Mouse (Mus musculus) C2C12 (cell line): ENCODE measurements around the gene Wdr35.

Experiments used
- CTCF ChIP-seq: IDR thresholded peaks from one replicate; pipeline ENCODE4 v1.5.1; 2011; ENCODE audit not compliant: control insufficient read depth, insufficient read depth, insufficient read length
- FOSL1 ChIP-seq: IDR thresholded peaks from one replicate; pipeline ENCODE4 v1.8.0; 2011; ENCODE audit warnings: mild to moderate bottlenecking, low read length; ENCODE audit not compliant: poor library complexity, insufficient read depth, severe bottlenecking
- MAX ChIP-seq: IDR thresholded peaks from one replicate; pipeline ENCODE4 v1.6.1; 2011; ENCODE audit warnings: mild to moderate bottlenecking, control low read depth
- MYOD1 ChIP-seq: IDR thresholded peaks from one replicate; pipeline ENCODE4 v1.6.1; 2011; ENCODE audit warnings: low read depth; ENCODE audit not compliant: control insufficient read depth, insufficient read length
- MYOG ChIP-seq: IDR thresholded peaks from one replicate; pipeline ENCODE4 v1.6.1; 2011; ENCODE audit not compliant: control insufficient read depth, insufficient read length; ENCODE audit errors: extremely low read depth
- USF1 ChIP-seq: IDR thresholded peaks from one replicate; pipeline ENCODE4 v1.6.1; 2011; ENCODE audit warnings: low read depth, mild to moderate bottlenecking, control low read depth, moderate library complexity

- TF ChIP-seq CTCF (no peak), MAX (no peak), MYOG (no peak), FOSL1 (no peak), MYOD1 (no peak), USF1 (no peak)
These were observed 71.0 kb downstream of the Wdr35 start for GRCm38 (mm10) chr12:9044666-9045065.
